Mouse (Mus musculus): ENCODE results near the gene Vash2. TPM values are rescaled to one million over a fixed set of nuclear protein-coding genes. Genes with fewer than 3 reads are reported as not detected.
A peak's percentile ranks its signal among the peaks of the same experiment; 100 is the strongest.

Gene Vash2
- total RNA-seq, 2 experiments from 2014 or later: 12.3 to 14.6 TPM

GRCm38 (mm10) chr1:190976887-190977573 lies 2.1 kb downstream of the Vash2 start:
- peak; percentile 26 for DNase-seq

- DNase-seq: no peak
Observed at GRCm38 (mm10) chr1:190974833-190975232, 4.3 kb downstream of the Vash2 start.

GRCm38 (mm10) chr1:190974191-190974590 lies 4.9 kb downstream of the Vash2 start:
- no peak for DNase-seq

GRCm38 (mm10) chr1:190972612-190973192 lies 6.4 kb downstream of the Vash2 start:
- peak; percentile 63 for DNase-seq

- DNase-seq: no peak
Observed at GRCm38 (mm10) chr1:190971708-190972610, 7.1 kb downstream of the Vash2 start.

GRCm38 (mm10) chr1:190968010-190968409 lies 11.1 kb downstream of the Vash2 start:
- no peak for DNase-seq

GRCm38 (mm10) chr1:190964992-190965780 lies 13.9 kb downstream of the Vash2 start:
- peak; percentile 24 for DNase-seq

- no peak for DNase-seq
Observed at GRCm38 (mm10) chr1:190962760-190963159, 16.3 kb downstream of the Vash2 start.

GRCm38 (mm10) chr1:190958821-190959220 lies 20.3 kb downstream of the Vash2 start:
- DNase-seq: no peak

- no peak for DNase-seq
Observed at GRCm38 (mm10) chr1:190953009-190953408, 26.1 kb downstream of the Vash2 start.

GRCm38 (mm10) chr1:190951014-190951413 lies 28.1 kb downstream of the Vash2 start:
- DNase-seq: no peak

GRCm38 (mm10) chr1:190948846-190949245 lies 30.2 kb downstream of the Vash2 start:
- no peak for DNase-seq

- no peak for DNase-seq
Observed at GRCm38 (mm10) chr1:190948439-190948838, 30.7 kb downstream of the Vash2 start.

GRCm38 (mm10) chr1:190947986-190948385 lies 31.1 kb downstream of the Vash2 start:
- DNase-seq: no peak

- peak; percentile 71 for DNase-seq
Observed at GRCm38 (mm10) chr1:190944109-190944760, 34.9 kb downstream of the Vash2 start.

- DNase-seq: no peak
Observed at GRCm38 (mm10) chr1:190939803-190940202, 39.3 kb downstream of the Vash2 start.

- DNase-seq: no peak
Observed at GRCm38 (mm10) chr1:190930181-190930580, 48.9 kb downstream of the Vash2 start.

- DNase-seq: peak; percentile 44
Observed at GRCm38 (mm10) chr1:190929010-190929695, 49.9 kb downstream of the Vash2 start.

GRCm38 (mm10) chr1:190928370-190929009 lies 50.6 kb downstream of the Vash2 start:
- peak; percentile 98 for DNase-seq

GRCm38 (mm10) chr1:190927751-190928369 lies 51.2 kb downstream of the Vash2 start:
- DNase-seq: no peak

All from gastrocnemius, postnatal 10 days (tissue).